Mouse (Mus musculus): ENCODE results near the gene Anapc7. TPM values are rescaled to one million over a fixed set of nuclear protein-coding genes. Genes with fewer than 3 reads are reported as not detected.

Anapc7 gene
- polyA plus RNA-seq, 1 experiment from 2014 or later: 22.8 TPM

DNA sequence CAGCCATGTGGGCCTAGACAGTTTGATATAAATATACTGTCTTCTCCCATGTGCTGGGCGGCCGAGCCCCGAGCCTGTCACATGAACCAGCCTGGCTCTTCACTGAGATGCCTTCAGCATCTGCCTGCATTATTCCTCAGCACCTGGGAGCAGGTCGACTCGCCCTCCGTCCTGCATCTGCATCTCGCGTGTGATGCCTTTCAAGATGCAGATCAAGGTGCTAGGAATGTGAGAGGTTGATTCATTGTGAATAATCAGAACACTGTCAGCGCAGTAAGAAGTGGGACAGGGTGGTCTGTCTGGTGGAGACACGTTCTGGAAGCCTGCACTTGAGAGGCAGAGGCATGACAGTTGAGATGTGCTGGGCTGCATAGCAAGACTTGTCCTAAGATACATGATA lies 23.0 kb downstream of the Anapc7 start:
- Histone ChIP-seq H3K4me3 (ENCODE audit: low read depth, low read length) (no peak overlapping the region), H3K9ac (ENCODE audit: low read depth, low read length) (no peak overlapping the region), H3K9me3 (ENCODE audit: control insufficient read depth) (no peaks in the 10 kb centered on the region), H3K36me3 (ENCODE audit: control insufficient read depth, insufficient read depth) (peaks cover 70% of the 10 kb centered on the region), H3K4me1 (replicated peaks; ENCODE audit: control insufficient read depth, insufficient read depth, low read length) (no peaks in the 10 kb centered on the region), H3K27ac (ENCODE audit: low read depth, low read length) (no peak overlapping the region), H3K27me3 (replicated peaks; ENCODE audit: control insufficient read depth, insufficient read depth, low read length) (no peaks in the 10 kb centered on the region), H3K4me2 (replicated peaks; ENCODE audit: low read depth) (no peak overlapping the region)
- 93% methylated on average over 10 of the region's 10 CpGs for WGBS
- ATAC-seq: no peak
- TF ChIP-seq CTCF (IDR thresholded peaks at IDR 0.05; ENCODE audit: low read depth): no peak

DNA sequence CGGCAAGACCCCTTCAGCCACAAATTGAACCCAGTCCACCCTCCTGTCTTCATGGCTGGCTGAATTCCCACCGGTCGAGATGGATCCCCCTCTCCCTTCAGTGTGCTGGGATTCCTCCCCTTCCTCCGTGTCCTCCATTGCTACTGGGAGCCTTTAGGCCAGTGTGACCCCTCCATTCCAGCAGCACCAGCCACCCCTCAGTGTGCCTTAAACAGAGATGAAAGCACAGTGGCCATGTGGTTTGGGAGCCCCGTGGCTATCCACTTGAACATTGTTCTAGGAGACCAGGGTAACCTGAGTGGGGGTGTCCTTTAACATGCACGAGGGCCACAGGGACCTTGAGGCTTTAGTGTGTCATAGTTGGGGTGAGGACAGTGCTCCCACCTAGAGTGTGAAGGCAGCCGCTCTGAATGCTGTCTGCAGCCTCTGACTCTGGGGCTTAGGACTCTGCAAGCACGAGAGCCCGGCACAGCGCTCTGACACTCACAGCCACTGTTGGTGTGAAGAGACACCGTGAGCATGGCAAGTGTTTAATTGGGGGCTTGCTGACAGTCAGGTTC lies 23.6 kb downstream of the Anapc7 start:
- ATAC-seq: no peak
- no peaks in the 10 kb centered on the region for H3K4me1 ChIP-seq (replicated peaks; ENCODE audit: control insufficient read depth, insufficient read depth, low read length)
- no peak overlapping the region for H3K4me3 ChIP-seq (ENCODE audit: low read depth, low read length)
- H3K27ac ChIP-seq (ENCODE audit: low read depth, low read length): no peak overlapping the region
- H3K9me3 ChIP-seq (ENCODE audit: control insufficient read depth): no peaks in the 10 kb centered on the region
- no peak for TF ChIP-seq CTCF (IDR thresholded peaks at IDR 0.05; ENCODE audit: low read depth)
- H3K36me3 ChIP-seq (ENCODE audit: control insufficient read depth, insufficient read depth): peaks cover 63% of the 10 kb centered on the region
- no peaks in the 10 kb centered on the region for H3K27me3 ChIP-seq (replicated peaks; ENCODE audit: control insufficient read depth, insufficient read depth, low read length)
- no peak overlapping the region for H3K4me2 ChIP-seq (replicated peaks; ENCODE audit: low read depth)
- H3K9ac ChIP-seq (ENCODE audit: low read depth, low read length): no peak overlapping the region
- WGBS: 93% methylated on average over 11 of the region's 11 CpGs

DNA sequence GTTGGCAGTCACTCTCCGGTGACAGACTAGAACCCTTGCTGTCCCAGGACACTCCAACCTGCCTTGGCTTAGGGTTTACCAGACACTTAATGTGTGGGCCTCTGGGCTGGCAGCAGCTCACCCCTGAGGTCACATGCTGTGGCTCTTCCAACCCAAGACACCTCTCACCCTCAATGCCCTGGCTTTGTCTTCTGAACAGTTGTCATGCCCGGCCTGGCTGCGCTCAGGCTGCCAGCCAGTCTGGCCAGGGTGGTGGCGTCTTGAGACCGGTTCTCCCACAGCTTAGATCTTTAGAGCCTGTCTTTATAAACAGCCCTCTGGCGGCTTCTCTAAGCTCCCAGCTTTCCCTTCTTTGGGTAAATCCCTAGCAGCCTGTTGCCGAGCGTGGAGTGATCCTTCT lies 26.4 kb downstream of the Anapc7 start:
- TF ChIP-seq CTCF (IDR thresholded peaks at IDR 0.05; ENCODE audit: low read depth): no peak

DNA sequence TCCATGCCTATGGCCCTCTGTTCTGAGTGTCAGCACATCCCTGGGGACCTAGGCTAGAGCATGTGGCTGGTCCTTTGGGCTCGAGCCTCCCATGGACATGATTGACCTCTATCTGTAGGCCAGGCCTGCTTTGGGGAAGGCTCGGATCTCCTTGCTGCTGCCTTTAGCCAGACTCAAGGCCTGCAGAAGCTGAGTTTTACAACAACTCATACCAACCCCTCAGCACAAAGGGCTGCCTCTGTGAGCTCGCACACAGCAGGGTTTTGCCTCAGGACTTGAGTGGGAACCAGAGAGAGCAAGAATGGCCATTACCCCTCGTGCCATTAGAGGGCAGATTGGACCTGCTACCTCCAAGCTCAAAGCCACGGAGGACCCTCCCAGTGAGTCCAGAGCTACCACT lies 27.4 kb downstream of the Anapc7 start:
- Histone ChIP-seq H3K4me2 (replicated peaks; ENCODE audit: low read depth) (no peak overlapping the region), H3K36me3 (ENCODE audit: control insufficient read depth, insufficient read depth) (peaks cover 45% of the 10 kb centered on the region), H3K27me3 (replicated peaks; ENCODE audit: control insufficient read depth, insufficient read depth, low read length) (no peaks in the 10 kb centered on the region), H3K4me1 (replicated peaks; ENCODE audit: control insufficient read depth, insufficient read depth, low read length) (no peaks in the 10 kb centered on the region), H3K27ac (ENCODE audit: low read depth, low read length) (no peak overlapping the region), H3K4me3 (ENCODE audit: low read depth, low read length) (no peak overlapping the region), H3K9ac (ENCODE audit: low read depth, low read length) (no peak overlapping the region), H3K9me3 (ENCODE audit: control insufficient read depth) (no peaks in the 10 kb centered on the region)
- WGBS: 77% methylated on average over 5 of the region's 5 CpGs
- ATAC-seq: no peak
- TF ChIP-seq CTCF (IDR thresholded peaks at IDR 0.05; ENCODE audit: low read depth): no peak

More for the DNA sequence above, 26.4 kb downstream of the Anapc7 start:
- no peak for ATAC-seq
- H3K9ac ChIP-seq (ENCODE audit: low read depth, low read length): no peak overlapping the region
- H3K4me1 ChIP-seq (replicated peaks; ENCODE audit: control insufficient read depth, insufficient read depth, low read length): no peaks in the 10 kb centered on the region
- H3K4me2 ChIP-seq (replicated peaks; ENCODE audit: low read depth): no peak overlapping the region
- H3K27me3 ChIP-seq (replicated peaks; ENCODE audit: control insufficient read depth, insufficient read depth, low read length): no peaks in the 10 kb centered on the region
- no peak overlapping the region for H3K27ac ChIP-seq (ENCODE audit: low read depth, low read length)
- H3K4me3 ChIP-seq (ENCODE audit: low read depth, low read length): no peak overlapping the region
- H3K9me3 ChIP-seq (ENCODE audit: control insufficient read depth): no peaks in the 10 kb centered on the region
- H3K36me3 ChIP-seq (ENCODE audit: control insufficient read depth, insufficient read depth): peaks cover 45% of the 10 kb centered on the region
- 74% methylated on average over 8 of the region's 8 CpGs for WGBS

DNA sequence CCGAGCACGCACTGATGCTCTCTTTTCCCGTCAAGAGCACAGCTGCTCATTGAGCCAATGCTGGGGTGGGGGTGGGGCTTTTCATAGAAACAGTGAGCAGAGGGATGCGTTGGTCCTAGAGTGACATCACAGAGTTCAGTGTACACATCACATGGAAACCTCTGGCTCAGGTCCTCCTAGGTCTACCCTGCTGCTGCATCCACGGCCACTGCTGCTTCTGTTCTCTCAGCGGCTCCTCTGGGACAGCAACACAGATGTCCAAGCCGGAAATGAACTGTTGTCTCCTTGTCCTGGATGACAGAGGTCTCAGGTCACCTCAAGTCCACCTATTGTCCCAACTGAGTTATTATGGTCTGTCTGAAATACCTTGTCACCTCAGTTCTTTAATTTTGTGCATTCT lies 28.5 kb downstream of the Anapc7 start:
- no peak overlapping the region for H3K9ac ChIP-seq (ENCODE audit: low read depth, low read length)
- WGBS: 70% methylated on average over 7 of the region's 7 CpGs
- no peaks in the 10 kb centered on the region for H3K9me3 ChIP-seq (ENCODE audit: control insufficient read depth)
- no peak overlapping the region for H3K27ac ChIP-seq (ENCODE audit: low read depth, low read length)
- H3K4me2 ChIP-seq (replicated peaks; ENCODE audit: low read depth): no peak overlapping the region
- no peaks in the 10 kb centered on the region for H3K27me3 ChIP-seq (replicated peaks; ENCODE audit: control insufficient read depth, insufficient read depth, low read length)
- no peak overlapping the region for H3K4me3 ChIP-seq (ENCODE audit: low read depth, low read length)
- no peaks in the 10 kb centered on the region for H3K4me1 ChIP-seq (replicated peaks; ENCODE audit: control insufficient read depth, insufficient read depth, low read length)
- ATAC-seq: no peak
- H3K36me3 ChIP-seq (ENCODE audit: control insufficient read depth, insufficient read depth): peaks cover 45% of the 10 kb centered on the region
- TF ChIP-seq CTCF (IDR thresholded peaks at IDR 0.05; ENCODE audit: low read depth): no peak

DNA sequence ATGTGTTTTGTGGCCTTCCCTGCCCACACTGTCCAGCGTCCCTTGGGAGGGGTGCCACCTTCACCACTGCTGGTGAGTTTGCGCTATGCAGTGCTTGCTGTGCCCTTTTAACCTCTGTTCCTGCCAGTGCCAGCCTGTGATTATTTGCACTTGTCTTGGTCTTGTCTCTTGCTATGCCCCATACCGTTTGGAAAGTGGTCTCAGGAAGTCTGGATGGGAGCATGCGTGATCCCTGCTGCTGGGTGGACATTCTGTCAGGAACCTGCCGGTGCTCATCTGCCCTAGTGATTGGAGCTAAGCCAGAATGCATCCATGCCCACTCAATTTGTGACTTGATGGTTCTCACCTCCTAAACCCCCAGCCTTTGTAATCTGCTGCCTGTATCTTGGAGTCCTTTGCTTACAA lies 29.4 kb downstream of the Anapc7 start:
- no peak overlapping the region for H3K4me3 ChIP-seq (ENCODE audit: low read depth, low read length)
- no peak overlapping the region for H3K4me2 ChIP-seq (replicated peaks; ENCODE audit: low read depth)
- peaks cover 44% of the 10 kb centered on the region for H3K36me3 ChIP-seq (ENCODE audit: control insufficient read depth, insufficient read depth)
- no peak for TF ChIP-seq CTCF (IDR thresholded peaks at IDR 0.05; ENCODE audit: low read depth)
- no peaks in the 10 kb centered on the region for H3K4me1 ChIP-seq (replicated peaks; ENCODE audit: control insufficient read depth, insufficient read depth, low read length)
- H3K27ac ChIP-seq (ENCODE audit: low read depth, low read length): no peak overlapping the region
- no peaks in the 10 kb centered on the region for H3K27me3 ChIP-seq (replicated peaks; ENCODE audit: control insufficient read depth, insufficient read depth, low read length)
- no peak overlapping the region for H3K9ac ChIP-seq (ENCODE audit: low read depth, low read length)
- no peaks in the 10 kb centered on the region for H3K9me3 ChIP-seq (ENCODE audit: control insufficient read depth)
- no peak for ATAC-seq
- WGBS: 60% methylated on average over 5 of the region's 5 CpGs

DNA sequence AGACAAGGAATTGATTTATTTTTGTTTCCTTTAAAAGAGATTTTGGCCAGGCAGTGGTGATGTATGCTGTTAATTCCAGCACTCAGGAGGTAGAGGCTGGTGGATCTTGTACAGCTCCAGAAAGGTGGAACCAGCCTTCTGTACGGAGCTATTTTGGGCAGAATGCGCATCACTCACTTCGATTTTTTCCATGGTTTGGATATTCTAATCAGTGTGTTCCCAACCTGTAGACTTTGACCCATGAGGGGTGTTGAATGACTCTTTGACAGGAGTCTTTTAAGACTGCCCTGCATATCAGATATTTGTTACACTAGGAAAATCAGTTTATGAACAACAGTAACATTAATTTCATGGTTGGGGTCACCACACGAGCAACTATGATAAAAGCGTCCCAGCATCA lies 29.8 kb downstream of the Anapc7 start:
- no peak for TF ChIP-seq CTCF (IDR thresholded peaks at IDR 0.05; ENCODE audit: low read depth)
- Histone ChIP-seq H3K27ac (ENCODE audit: low read depth, low read length) (no peak overlapping the region), H3K4me2 (replicated peaks; ENCODE audit: low read depth) (no peak overlapping the region), H3K4me1 (replicated peaks; ENCODE audit: control insufficient read depth, insufficient read depth, low read length) (no peaks in the 10 kb centered on the region), H3K27me3 (replicated peaks; ENCODE audit: control insufficient read depth, insufficient read depth, low read length) (no peaks in the 10 kb centered on the region), H3K9ac (ENCODE audit: low read depth, low read length) (no peak overlapping the region), H3K4me3 (ENCODE audit: low read depth, low read length) (no peak overlapping the region), H3K9me3 (ENCODE audit: control insufficient read depth) (no peaks in the 10 kb centered on the region), H3K36me3 (ENCODE audit: control insufficient read depth, insufficient read depth) (peaks cover 42% of the 10 kb centered on the region)
- 77% methylated on average over 5 of the region's 5 CpGs for WGBS
- ATAC-seq: no peak
